Mouse (Mus musculus) heart, postnatal 14 days (tissue): Measurements from ENCODE around the gene Pcbp3. TPM values are rescaled to one million over a fixed set of nuclear protein-coding genes. Genes with fewer than 3 reads are reported as not detected.

Experiments
- DNase-seq, 2 experiments: peaks; one replicate each; pipeline ENCODE4 v3.0.0; 2021 to 2022
- intact Hi-C: fragments of 180-260 bp; cut with DNase I; formaldehyde crosslinking; loops from one replicate; pipeline ENCODE4 v1.15.1; 2025
- total RNA-seq, 2 experiments: library from RNA; stranded (reverse); gene quantifications; 2 replicates each; pipeline ENCODE4 v1.2.3; 2021

The Pcbp3 gene
- total RNA-seq, 2 experiments from 2014 or later: 7.7 TPM

DNA sequence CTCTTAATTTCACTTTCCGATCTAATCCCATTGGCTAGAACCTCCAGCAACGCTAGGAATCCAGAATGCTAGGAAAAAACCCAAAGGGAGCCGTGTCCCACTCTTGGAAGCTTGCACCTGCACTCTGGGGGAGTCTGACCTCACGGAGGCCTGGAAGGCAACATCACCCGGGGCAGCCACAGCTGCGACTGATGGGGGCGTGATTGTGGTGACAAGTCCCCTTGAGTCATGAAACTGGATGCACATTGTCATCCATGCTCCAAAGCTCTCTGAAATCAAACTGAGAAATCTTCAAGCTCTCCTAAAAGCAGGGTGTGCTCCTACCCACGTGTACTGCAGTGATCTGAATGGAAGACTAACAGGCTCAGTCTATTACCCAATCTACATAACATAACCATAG is 224.9 kb downstream of the Pcbp3 start:
- DNase-seq: no peak
- intact Hi-C loops: loop anchor here (5.0 kb wide), 1 partner anchor 224 kb away; no protein-coding TSS in a partner anchor

DNA sequence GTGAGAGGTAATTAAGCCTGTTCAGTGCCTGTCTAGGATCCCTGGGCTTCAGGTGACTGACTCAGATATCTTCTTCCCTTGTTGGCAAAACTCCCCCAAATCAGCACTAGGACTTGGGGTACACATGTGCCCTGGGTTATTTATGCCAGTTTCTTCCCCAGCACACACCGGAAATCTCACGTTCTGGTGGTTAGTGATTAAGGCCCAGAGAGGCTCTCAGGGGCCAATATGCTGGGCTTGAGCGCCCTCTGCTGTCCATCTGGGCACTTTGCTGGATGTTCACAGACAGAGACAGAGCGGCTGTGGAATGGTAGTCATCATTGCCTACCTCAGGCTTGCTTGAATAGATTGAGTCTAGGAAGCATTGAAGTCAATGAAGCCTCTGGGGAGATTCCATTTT is 226.7 kb downstream of the Pcbp3 start:
- peak; percentile 84 to 87 for DNase-seq
- intact Hi-C loops: loop anchor here (1.0 to 5.0 kb wide), 3 partner anchors 184 to 280 kb away; no protein-coding TSS in a partner anchor

DNA sequence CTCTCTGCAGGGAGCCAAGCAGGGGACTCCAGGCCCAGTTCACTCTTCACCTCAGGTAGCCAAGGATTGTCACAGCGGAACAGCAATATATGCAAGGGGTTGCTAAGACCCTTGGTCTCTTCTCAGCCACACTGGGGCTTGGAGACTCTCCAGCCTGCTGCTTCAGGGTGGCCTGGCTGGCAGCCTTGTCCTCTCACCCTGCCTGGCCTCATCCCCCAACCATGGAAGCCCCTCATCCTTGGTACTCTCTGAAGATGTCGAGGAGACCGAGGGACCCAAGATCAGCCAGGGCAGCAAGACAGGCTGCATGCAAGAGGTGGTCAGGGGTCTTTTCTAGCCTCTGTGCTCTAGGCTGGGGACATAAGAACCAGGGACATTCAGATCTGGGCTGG is 228.0 kb downstream of the Pcbp3 start:
- DNase-seq: no peak
- intact Hi-C loops: loop anchor here (2.0 kb wide), 2 partner anchors 111 to 183 kb away; partner anchors contain the start of gene Col6a2

DNA sequence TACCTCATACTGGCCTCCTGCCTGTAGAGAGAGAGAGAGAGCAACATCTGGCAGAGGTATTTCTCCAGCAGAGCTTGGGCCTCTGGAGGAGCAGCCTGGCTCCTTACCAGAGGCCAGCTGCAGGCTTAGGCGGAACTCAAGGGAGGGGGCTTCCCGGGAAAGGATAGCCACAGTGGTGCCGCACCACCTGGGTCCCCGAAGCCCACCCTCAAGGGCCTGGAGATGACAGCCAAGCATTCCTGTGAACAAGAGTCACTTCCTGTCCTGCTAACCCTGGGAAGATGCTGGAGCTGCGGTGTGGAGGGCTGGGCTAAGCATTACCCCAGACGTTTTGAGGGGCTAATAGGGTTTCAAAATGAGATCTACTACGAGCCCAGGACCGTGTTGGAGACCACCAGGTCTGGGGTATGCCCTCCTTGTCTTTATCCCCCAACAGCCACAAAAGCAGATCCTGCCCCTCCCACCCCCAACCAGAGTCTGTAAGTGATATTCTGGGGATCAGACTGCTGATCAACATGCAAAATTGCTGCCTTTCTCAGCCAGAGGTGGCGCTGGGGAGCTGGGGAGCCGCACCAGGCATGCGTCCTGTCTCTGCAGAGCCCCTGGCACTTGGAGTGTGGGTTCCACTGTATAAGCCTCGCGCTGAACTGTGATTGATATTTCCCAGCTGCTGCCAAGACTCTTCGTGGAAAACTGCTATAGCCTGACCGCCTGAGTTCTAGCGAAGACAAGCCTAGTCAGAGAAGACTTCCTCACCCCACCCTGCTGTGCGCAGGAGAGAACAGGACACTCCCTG is 228.6 kb downstream of the Pcbp3 start:
- intact Hi-C loops: loop anchor here (2.0 kb wide), 1 partner anchor 110 kb away; the partner anchor contains the start of gene Col6a2
- peak; percentile 85 to 90 for DNase-seq

DNA sequence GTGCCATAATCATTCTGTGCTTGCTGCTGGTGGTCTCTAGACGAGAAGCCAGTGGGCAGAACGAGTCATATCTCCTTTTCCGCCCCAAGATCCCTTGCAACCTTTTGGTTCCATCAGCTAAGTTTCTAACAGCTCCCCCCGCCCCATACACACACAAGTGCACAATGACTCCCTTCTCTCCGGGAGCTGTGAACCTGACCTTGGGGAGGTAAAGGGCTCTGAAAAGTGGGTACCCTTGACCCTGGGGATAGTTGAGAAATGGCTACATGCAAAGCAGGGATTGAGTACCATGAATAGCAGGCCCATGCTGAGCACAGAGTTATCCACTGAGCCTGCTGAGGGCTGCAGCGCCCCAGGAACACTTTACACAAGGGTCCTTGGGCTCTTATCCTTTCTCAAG is 229.3 kb downstream of the Pcbp3 start:
- intact Hi-C loops: loop anchor here (2.0 kb wide), 1 partner anchor 110 kb away; the partner anchor contains the start of gene Col6a2
- DNase-seq: no peak

DNA sequence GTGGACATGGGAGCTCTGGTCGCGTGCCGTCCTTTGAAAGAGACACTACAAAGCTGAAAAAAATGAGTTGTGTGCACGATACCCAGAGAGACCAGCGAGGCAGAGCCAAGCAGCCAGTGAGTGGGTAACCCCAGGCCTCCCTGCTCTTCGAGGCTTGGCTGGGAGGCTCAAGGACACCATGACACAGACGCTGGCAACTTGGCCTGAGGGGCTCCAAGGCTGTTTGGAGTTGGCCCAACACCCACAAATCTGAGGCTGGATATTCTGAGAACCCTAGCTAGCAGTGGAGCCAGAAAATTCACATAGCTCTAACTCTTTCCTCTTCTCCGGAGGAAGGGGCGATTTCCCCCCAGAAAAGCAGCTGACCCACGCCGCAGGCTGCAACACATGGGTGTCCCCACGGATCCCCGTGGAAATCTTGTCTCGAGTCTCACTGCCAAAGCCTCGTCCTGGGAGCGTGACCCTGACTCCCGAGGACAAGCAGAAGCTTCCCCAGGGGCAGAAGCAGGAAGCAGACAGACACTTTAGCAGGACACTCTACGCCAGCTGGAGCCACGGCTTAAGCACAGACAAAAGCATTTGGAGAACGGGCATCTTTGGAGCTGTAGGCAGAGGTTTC is 230.0 kb downstream of the Pcbp3 start:
- intact Hi-C loops: loop anchor here (2.0 kb wide), 1 partner anchor 109 kb away; the partner anchor contains the start of gene Col6a2
- peak; percentile 53 to 63 for DNase-seq

DNA sequence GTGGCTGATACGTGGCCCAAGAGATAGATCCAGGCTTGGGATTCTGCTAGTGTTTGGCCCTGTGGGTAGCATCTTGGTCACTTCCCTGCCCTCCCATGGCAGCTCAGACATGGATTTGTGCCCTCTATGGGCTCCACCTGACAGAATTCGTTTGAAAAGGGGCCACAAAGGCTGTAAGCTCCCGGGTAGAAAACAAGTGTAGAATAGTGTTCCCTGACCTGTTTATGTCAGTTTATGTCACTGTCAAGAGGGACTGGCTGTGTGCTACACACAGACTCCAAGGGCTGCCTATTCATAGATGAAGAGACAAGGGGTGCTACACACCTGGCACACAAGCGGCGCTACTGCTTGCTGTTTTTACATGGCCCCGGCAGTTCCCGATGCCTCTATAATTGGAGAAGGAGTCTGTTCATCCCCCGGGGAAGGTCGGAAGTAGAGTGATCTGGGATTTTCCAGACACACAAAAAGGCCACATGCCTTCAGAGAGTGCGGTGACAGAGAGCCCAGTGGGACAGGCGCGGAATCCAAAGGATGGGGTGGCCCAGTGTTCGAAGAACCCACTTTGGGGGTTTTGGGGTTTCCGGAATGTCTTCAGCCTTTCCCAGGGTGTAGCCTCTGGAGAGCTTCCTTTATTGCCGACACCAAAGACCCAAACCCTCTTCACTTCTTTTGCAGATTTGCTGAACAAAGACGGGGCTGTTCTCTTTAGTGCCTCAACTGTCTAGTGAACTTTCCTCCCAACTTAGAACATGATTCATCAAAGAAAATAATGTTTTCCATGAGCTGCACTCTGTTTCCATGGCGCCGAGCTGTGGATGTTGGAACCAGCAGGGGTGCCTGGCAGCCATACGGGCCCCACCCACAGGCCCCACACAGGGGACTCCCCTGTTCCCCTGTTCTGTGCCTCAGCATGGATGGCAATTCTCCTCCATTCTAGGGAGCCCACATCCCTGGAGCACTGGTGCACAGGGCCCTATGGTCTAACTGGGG is 231.8 kb downstream of the Pcbp3 start:
- intact Hi-C loops: no loop called here
- peak; percentile 58 to 59 for DNase-seq

DNA sequence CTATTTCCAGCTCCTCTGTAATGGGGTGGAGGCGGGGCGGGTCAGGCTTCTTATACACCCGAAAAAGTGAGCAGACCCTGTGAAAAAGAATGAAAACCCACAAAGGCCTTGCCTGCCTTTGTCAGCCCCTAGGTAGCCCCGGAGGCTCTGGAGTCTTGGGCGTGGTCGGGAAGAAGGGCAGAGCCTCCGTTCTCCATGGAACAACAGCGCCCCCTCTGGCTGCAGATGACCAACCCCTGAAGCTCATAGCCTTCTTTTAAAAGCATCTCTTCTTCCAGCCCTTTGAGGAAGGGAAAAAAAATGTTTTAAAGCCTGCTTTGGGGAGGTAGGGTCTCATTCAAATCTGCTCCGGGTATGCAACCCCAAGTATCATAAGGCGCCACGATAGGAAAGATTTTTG is 233.3 kb downstream of the Pcbp3 start:
- intact Hi-C loops: no loop called here

DNA sequence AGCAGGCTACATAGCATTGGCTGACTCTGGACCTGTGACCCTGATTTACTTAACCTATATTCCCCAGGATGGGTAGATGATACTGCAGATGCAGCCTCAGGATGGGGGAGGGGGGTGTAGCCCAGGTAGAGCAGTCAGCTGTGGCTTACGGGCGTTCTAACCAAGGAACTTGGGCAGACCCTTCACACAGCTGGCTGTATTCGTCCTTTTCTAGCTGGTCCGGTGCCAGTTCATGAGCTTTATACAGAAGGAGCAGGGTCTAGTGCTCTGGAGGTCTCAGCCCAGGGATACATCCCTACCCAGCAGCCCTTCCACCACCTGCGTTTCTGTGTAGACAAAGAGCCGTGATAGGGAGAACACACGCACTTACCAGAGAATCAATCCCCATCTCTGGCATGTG is 234.4 kb downstream of the Pcbp3 start:
- DNase-seq: peak in 1 of 2 experiments; percentile 5
- intact Hi-C loops: no loop called here

More for the DNA sequence above, 233.3 kb downstream of the Pcbp3 start:
- DNase-seq: peak; percentile 88 to 92

DNA sequence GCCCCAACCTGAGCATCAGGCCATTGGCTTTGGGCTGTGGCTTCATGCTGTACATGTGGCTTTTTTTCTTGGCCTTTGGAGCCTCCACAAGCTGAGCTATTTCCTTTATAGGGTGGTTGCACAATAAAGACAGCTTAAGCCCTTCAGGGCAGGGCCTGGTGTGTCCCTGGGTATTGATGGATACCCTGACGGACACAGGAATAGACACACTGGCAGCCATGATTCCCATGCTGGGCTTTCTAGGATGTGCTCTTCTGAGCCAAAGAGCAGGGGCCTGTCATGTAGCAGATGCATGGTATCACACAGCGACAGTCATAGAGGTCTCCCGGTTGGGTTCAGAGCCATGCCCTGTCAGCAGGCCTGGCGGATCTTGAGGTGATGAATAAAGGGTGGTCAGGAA is 234.8 kb downstream of the Pcbp3 start:
- peak in 1 of 2 experiments; percentile 1 for DNase-seq
- intact Hi-C loops: no loop called here

DNA sequence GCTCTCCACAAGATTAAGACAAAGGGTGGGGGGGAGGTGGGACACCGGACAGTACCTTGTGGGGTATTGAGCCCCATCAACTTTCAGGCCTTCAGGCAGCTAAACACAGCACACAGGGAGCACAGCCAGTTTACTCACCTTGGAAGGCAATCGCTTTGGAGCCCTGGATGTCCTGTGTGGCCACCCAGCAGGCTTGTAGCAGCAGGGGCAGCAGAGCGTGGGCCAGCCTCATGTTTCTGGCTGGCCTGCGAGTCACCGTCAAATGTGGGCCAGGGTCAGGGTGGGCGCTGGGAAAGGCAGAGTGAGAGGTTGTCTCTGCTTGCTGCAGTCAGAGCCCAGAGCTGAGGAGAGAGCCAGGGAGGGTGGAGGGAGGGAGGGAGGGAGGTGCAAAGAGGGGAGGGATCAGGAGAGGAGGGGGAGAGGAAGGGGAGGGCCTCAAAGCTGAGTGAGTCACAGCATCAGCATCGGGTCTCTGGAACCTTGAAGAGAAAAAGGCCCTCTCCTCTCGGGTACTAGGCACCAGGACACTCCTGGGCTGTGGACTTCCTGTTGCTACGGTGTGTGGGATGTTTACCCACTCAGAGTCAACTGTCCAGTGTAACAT is 235.9 kb downstream of the Pcbp3 start, which contains the start of gene Col6a1:
Gene Col6a1, minus strand, starts transcription at position 487 of the 604 bp plus-strand sequence.
- intact Hi-C loops: no loop called here
- peak; percentile 41 to 43 for DNase-seq

DNA sequence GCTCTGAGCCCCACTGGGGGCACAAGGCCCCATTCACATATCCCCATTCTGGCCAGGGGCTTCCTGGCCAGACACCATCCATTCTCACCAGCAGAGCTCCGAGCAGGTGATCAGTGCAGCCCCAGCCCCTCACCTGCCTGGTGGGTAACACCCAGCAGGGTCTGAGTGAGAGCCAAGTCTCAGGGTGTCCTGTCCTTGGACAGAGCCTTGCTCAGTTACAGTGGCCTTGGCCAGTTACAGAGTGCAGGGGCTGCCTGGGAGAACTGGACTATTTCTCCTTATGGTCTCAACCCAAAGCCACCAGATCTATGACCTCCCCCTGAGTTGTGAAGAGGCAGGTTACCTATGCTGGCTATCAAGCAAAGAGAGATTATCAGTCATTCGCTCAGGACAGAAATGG is 236.6 kb downstream of the Pcbp3 start:
- intact Hi-C loops: no loop called here
- DNase-seq: peak in 1 of 2 experiments; percentile 2

DNA sequence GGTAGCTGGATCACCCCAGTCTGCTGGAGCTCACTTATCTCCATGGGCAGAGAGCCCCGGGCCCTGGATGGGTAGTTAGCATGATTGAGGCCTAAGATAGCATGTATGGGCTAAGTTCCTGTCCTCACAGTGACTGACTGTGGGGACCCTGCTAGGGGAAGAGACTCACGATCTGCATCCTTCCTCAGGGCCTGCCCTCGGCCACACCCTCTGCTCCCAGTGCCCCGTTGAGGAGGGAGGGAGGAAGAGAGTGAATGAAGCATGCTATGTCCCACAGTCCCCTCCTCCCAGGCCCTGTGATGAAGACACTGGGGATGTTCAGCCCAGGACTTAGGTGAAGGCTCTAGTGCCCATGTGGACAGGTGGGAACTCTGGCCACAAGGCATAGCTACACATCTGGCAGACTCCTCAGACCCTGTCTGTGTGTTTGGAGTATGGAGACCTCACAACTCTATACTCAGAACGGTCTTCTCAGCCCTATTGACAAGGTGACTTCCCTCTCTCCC is 237.4 kb downstream of the Pcbp3 start:
- intact Hi-C loops: no loop called here

DNA sequence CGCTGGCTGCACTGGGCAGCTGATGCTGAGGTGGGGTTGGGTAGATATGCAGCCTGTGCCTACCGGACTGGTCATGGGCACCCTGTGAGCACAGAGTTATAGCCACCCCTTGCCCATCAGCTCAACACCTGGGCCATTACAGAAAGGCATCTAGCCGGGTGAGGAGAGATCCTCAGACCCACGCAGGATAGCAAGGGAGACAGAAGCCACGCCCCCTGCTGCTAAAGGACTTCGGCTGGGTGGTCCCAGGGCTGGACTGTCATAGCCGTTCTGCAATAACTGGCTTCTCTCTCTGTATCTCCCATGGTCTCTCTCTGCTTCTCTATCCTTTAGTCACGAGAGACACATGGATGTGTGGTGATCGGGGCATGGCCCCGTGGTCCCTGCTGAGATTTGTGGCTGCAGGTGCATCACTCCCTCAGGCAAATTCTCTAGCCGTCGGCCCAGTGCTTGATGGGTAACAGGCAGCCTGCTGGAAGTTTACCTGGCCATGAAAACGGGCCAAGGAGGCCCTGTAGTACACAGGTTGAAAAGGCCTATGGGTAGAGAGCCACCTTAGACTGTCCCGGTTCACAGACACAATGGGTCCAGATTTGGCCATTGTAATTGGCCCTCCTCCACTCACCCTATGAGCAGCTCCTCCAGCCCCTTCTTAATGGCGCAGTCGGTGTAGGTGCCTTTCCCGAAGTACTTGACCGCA is 238.8 kb downstream of the Pcbp3 start:
- peak in 1 of 2 experiments; percentile 1 for DNase-seq
- intact Hi-C loops: no loop called here

More for the DNA sequence above, 237.4 kb downstream of the Pcbp3 start:
- DNase-seq: peak in 1 of 2 experiments; percentile 8

DNA sequence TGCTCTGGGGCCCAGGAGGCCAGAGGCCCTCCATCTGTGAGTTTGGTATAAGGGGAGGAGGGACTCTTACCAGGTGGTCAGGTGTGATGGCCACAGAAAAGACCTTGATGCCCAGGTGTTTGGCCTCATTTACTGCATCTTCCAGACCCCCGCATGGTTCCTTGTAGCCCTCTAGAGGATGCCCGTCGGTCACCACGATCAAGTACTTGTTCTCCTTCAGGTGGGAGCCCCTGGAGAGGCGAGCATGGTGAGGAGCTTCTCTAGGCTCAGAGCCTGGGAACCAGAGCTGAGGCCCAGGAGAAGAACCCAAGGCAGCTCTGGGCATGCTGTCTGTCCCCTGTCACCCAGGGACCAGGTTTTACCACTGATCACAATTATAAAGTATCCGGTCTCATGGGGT is 239.9 kb downstream of the Pcbp3 start:
- no peak for DNase-seq
- intact Hi-C loops: no loop called here

DNA sequence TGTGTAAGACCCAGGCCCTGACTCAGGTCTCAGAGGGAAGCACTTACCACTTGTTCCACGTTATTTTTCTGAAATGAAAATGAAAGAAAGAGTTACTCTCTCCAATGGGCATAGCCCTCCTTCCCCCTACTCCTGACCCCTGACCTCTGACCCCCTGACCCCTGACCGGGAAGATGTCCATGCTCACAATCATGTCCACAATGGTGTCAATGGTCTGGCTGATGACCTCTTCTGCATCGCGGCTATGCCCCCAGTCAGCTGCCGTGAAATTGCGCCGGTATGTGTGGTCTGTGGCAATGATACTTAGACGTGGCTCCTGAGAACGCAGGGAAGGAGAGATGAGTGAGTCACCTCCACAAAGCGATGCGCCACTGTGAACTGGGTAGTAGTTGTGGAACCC is 240.5 kb downstream of the Pcbp3 start:
- intact Hi-C loops: no loop called here
- DNase-seq: no peak

DNA sequence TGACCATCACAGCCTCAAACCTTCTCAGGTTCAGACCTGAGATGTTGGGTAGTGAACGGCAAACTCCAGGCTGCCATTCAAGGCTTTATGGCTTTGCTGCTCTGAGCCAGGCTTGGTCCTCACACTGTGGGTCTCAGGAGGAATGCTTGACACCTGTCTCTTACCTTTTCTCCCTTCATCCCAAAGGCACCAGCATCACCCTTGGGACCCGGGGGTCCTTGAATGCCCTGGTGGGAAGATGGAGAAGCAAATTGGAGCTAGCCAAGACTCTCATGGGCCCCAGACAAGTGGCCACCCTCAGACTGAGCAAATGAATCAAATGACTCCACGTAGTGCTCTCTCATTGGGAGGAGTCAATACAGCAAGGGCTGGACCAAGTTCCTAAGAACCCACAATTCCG is 244.1 kb downstream of the Pcbp3 start:
- DNase-seq: no peak

DNA sequence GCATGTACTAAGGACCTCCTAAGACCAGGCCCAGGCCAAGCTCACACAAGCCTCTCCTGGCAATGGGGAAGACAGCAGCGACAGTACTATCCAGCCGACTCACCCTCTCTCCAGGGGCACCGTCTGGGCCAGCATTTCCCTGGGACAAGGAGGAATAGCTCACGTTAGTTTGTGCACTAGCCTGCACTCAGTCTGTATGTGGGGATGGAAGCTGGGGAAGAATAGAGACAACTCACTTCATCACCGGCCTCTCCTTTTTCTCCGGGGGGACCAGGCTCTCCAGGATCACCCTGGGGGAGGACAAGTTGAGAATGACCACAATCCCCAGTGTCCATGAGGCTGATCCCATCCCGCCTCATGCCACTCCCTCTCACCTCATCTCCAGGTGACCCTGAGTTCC is 244.7 kb downstream of the Pcbp3 start:
- no peak for DNase-seq
- intact Hi-C loops: no loop called here

More for the DNA sequence above, 244.1 kb downstream of the Pcbp3 start:
- intact Hi-C loops: no loop called here

DNA sequence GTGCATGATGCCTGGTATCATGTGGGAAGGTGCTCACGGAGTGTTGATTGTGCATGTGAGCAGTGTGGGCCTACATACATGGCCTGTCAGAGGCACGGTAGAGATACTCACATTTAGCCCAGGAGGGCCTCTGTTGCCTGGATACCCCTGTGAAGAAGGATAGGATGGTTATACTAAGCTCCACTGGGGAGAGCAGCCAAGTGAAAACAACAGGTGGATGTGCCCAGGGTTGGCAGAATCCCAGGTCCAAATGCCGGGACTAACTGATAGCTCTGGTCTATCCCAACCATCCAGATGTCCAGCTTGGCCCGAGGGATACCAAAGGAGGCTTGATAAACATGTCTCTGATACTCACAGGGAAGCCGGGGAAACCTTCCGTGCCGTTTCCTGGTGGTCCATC is 247.4 kb downstream of the Pcbp3 start:
- intact Hi-C loops: no loop called here

More for the DNA sequence above, 247.4 kb downstream of the Pcbp3 start:
- no peak for DNase-seq
